Mouse (Mus musculus): ENCODE results near the gene Olfr294. TPM values are rescaled to one million over a fixed set of nuclear protein-coding genes. Genes with fewer than 3 reads are reported as not detected.

Gene Olfr294
- not detected in 2 replicates for polyA plus RNA-seq (2012; ENCODE audit: insufficient read depth, low replicate concordance)

DNA sequence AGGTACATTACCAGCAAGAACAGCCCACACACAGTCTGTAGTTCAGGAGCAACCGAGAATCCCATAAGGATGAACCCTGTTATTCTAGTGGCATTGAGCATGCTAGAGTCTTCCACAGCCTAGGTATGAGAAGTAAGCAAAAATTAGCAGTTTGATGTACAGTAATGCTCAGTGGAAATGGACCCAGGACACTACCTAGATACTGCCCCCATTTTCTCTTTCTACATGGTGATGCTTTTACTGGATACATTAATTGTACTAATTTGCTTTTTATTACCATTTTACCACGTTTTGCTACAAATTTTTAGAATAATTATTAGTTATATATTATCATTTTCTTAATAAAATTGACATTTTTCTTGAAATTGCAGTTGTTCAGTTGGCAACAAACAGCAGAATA is at the start of gene Olfr294:
Olfr294 (minus strand) TSS at position 101 of the 400 bp plus-strand sequence.
- no peaks in the 10 kb centered on the region for H3K36me3 ChIP-seq (replicated peaks; ENCODE audit: low read length)
- no peaks in the 10 kb centered on the region for H3K27me3 ChIP-seq (replicated peaks)
- TF ChIP-seq GATA1 (IDR thresholded peaks at IDR 0.05; ENCODE audit: borderline replicate concordance, low read length) (no peak), FLI1 (IDR thresholded peaks at IDR 0.05; ENCODE audit: low read length) (no peak)
- no peak within 1 kb of the TSS for H3K4me3 ChIP-seq (replicated peaks)
- no peaks in the 10 kb centered on the region for H3K9me3 ChIP-seq
- no peaks in the 10 kb centered on the region for H3K4me1 ChIP-seq

GRCm38 (mm10) chr7:86648761-86649160 is 32.3 kb upstream of the Olfr294 start, which contains the start of gene Olfr293:
TSS of gene Olfr293 (plus strand) at chr7:86649061.
- Histone ChIP-seq H3K27me3 (replicated peaks) (no peaks in the 10 kb centered on the region), H3K4me3 (replicated peaks) (no peak within 1 kb of the TSS), H3K36me3 (replicated peaks; ENCODE audit: low read length) (no peaks in the 10 kb centered on the region), H3K9me3 (no peaks in the 10 kb centered on the region), H3K4me1 (no peaks in the 10 kb centered on the region)
- TF ChIP-seq GATA1 (IDR thresholded peaks at IDR 0.05; ENCODE audit: borderline replicate concordance, low read length): no peak
- no peak for TF ChIP-seq FLI1 (IDR thresholded peaks at IDR 0.05; ENCODE audit: low read length)

- H3K9me3 ChIP-seq: no peaks in the 10 kb centered on the region
- H3K36me3 ChIP-seq (replicated peaks; ENCODE audit: low read length): no peaks in the 10 kb centered on the region
- H3K4me3 ChIP-seq (replicated peaks): no peak within 1 kb of the TSS
- no peaks in the 10 kb centered on the region for H3K4me1 ChIP-seq
- H3K27me3 ChIP-seq (replicated peaks): no peaks in the 10 kb centered on the region
- TF ChIP-seq FLI1 (IDR thresholded peaks at IDR 0.05; ENCODE audit: low read length): no peak
- no peak for TF ChIP-seq GATA1 (IDR thresholded peaks at IDR 0.05; ENCODE audit: borderline replicate concordance, low read length)
Measured at GRCm38 (mm10) chr7:86583562-86583961, 32.9 kb downstream of the Olfr294 start, which contains the start of gene Olfr295. TSS of gene Olfr295 (plus strand) at chr7:86583862.

Other genes with a start within 250 kb of the Olfr294 start
- gene Olfr305, start 249.7 kb downstream of the Olfr294 start, polyA plus RNA-seq (2012; ENCODE audit: insufficient read depth, low replicate concordance): 0.47 TPM in 1 of 2 replicates, not detected in the other
- not detected in 2 replicates for gene Olfr304, start 230.0 kb downstream of the Olfr294 start, polyA plus RNA-seq (2012; ENCODE audit: insufficient read depth, low replicate concordance)
- not detected in 2 replicates for gene Olfr303, start 218.9 kb downstream of the Olfr294 start, polyA plus RNA-seq (2012; ENCODE audit: insufficient read depth, low replicate concordance)
- gene Olfr301, start 212.8 kb downstream of the Olfr294 start, polyA plus RNA-seq (2012; ENCODE audit: insufficient read depth, low replicate concordance): not detected in 2 replicates
- not detected in 2 replicates for gene Olfr299, start 156.7 kb downstream of the Olfr294 start, polyA plus RNA-seq (2012; ENCODE audit: insufficient read depth, low replicate concordance)
- gene Olfr298, start 124.2 kb downstream of the Olfr294 start, polyA plus RNA-seq (2012; ENCODE audit: insufficient read depth, low replicate concordance): not detected in 2 replicates
- gene Olfr297, start 96.7 kb downstream of the Olfr294 start, polyA plus RNA-seq (2012; ENCODE audit: insufficient read depth, low replicate concordance): not detected in 2 replicates
- not detected in 2 replicates for gene Olfr295, start 32.8 kb downstream of the Olfr294 start, polyA plus RNA-seq (2012; ENCODE audit: insufficient read depth, low replicate concordance)
- gene Olfr293, start 32.4 kb upstream of the Olfr294 start, polyA plus RNA-seq (2012; ENCODE audit: insufficient read depth, low replicate concordance): not detected in 2 replicates
- not detected in 2 replicates for gene Olfr292, start 71.7 kb upstream of the Olfr294 start, polyA plus RNA-seq (2012; ENCODE audit: insufficient read depth, low replicate concordance)
- gene Folh1, start 159.3 kb upstream of the Olfr294 start, polyA plus RNA-seq (2012; ENCODE audit: insufficient read depth, low replicate concordance): not detected in 2 replicates
- gene Vmn2r77, start 178.4 kb upstream of the Olfr294 start, polyA plus RNA-seq (2012; ENCODE audit: insufficient read depth, low replicate concordance): not detected in 2 replicates

Measured in megakaryocyte, embryonic 14.5 days (primary cell).